ENCODE assay signal across 7 mouse cellular contexts in the genomic region with DNA sequence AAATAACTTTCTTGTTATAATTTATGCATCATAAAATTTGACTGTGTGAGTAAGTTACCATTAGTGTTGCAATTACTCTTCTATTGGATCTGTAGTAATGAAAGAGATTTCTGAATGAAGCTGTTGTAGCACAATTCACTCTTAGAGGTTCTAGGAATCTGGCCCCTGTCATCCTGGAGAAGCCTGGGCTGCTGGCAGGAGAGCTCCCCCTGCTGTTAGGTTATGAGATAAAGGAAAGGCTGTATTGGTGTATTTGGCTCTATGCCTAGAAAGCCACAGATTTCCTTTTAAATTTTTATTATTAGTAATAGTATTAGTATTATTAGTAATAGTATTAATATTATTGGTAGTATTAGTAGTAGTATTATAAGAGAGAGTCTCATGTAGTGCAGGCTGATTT.
DNase-seq lines count a peak whose midpoint lies in the region; ATAC-seq and TF ChIP-seq lines count a peak whose summit lies in the region.

No protein-coding gene starts in this region.

- TF ChIP-seq RAD21 in MEL (IDR thresholded peaks at IDR 0.05; ENCODE audit: low read depth, low read length), result no peak; the same call in 1 of the 2 replicates

- no peak overlapping the region for H3K4me2 ChIP-seq in hindbrain, embryonic 14.5 days (replicated peaks)
- H3K4me2 ChIP-seq in hindbrain, embryonic 16.5 days (ENCODE audit: low read length), result no peak overlapping the region

- peak; percentile 49 for DNase-seq in hindbrain, embryonic 14.5 days (ENCODE audit: low spot score)
- DNase-seq in 416B (ENCODE audit: low read depth) (peak; percentile 40), MEL (ENCODE audit: low read depth, low spot score) (peak; percentile 8)
- DNase-seq in embryo, embryonic 10.5 days (ENCODE audit: low spot score), result peak; percentile 78
- DNase-seq in layer of hippocampus, adult 9-10 months (ENCODE audit: low spot score), result peak; percentile 11
- DNase-seq in retina, postnatal 7 days (ENCODE audit: low read depth, low spot score), result peak; percentile 3

- H3K9ac ChIP-seq in hindbrain, embryonic 14.5 days, result no peak overlapping the region
- H3K9ac ChIP-seq in hindbrain, embryonic 16.5 days (ENCODE audit: low read depth, low read length), result no peak overlapping the region
- H3K9ac ChIP-seq in MEL (ENCODE audit: control insufficient read depth, low read depth, low read length, poor library complexity, severe bottlenecking), result no peak overlapping the region

- no peaks in the 10 kb centered on the region for H3K36me3 ChIP-seq in hindbrain, embryonic 14.5 days (replicated peaks; ENCODE audit: control insufficient read depth, insufficient read depth)
- H3K36me3 ChIP-seq in hindbrain, embryonic 16.5 days (ENCODE audit: control insufficient read depth, insufficient read depth, low read length), result no peaks in the 10 kb centered on the region
- no peaks in the 10 kb centered on the region for H3K36me3 ChIP-seq in MEL (ENCODE audit: control insufficient read depth in 1 of 2, insufficient read depth in 2 of 2, low read length in 2 of 2)

- no peak overlapping the region for H3K4me3 ChIP-seq in hindbrain, embryonic 14.5 days (replicated peaks; ENCODE audit: low read length)
- H3K4me3 ChIP-seq in hindbrain, embryonic 16.5 days (ENCODE audit: low read length), result no peak overlapping the region
- no peak overlapping the region for H3K4me3 ChIP-seq in MEL (ENCODE audit: control insufficient read depth in 1 of 2, insufficient read depth in 1 of 2, low read depth in 2 of 2, low read length in 2 of 2)

- peak in 2 of 3 experiments; percentile 12 to 35; a peak in 3 of 6 replicates for TF ChIP-seq CTCF in MEL (IDR thresholded peaks at IDR 0.05 in 2 of 3, conservative IDR thresholded peaks at IDR 0.05 in 1 of 3; ENCODE audit: control insufficient read depth in 1 of 3, insufficient read depth in 1 of 3, low read depth in 2 of 3, low read length in 3 of 3, poor library complexity in 1 of 3, severe bottlenecking in 1 of 3)

- H3K4me1 ChIP-seq in hindbrain, embryonic 14.5 days (replicated peaks; ENCODE audit: control insufficient read depth, insufficient read depth, low read length), result no peaks in the 10 kb centered on the region
- no peaks in the 10 kb centered on the region for H3K4me1 ChIP-seq in hindbrain, embryonic 16.5 days (ENCODE audit: control insufficient read depth, insufficient read depth, low read depth, low read length)
- H3K4me1 ChIP-seq in MEL (ENCODE audit: control insufficient read depth in 1 of 2, insufficient read depth in 2 of 2, low read length in 2 of 2), result no peaks in the 10 kb centered on the region

- no peaks in the 10 kb centered on the region for H3K9me3 ChIP-seq in hindbrain, embryonic 14.5 days (ENCODE audit: control insufficient read depth, low read length)
- no peaks in the 10 kb centered on the region for H3K9me3 ChIP-seq in hindbrain, embryonic 16.5 days (ENCODE audit: control insufficient read depth, low read length)
- no peaks in the 10 kb centered on the region for H3K9me3 ChIP-seq in MEL (replicated peaks; ENCODE audit: insufficient read depth, low read length)

- H3K27me3 ChIP-seq in hindbrain, embryonic 14.5 days (ENCODE audit: control insufficient read depth, insufficient read depth, low read length), result no peaks in the 10 kb centered on the region
- H3K27me3 ChIP-seq in hindbrain, embryonic 16.5 days (replicated peaks; ENCODE audit: control insufficient read depth, insufficient read depth, low read length), result no peaks in the 10 kb centered on the region
- H3K27me3 ChIP-seq in MEL (ENCODE audit: control insufficient read depth in 1 of 2, insufficient read depth in 2 of 2, low read length in 2 of 2), result no peaks in the 10 kb centered on the region

- H3K27ac ChIP-seq in hindbrain, embryonic 14.5 days, result no peak overlapping the region
- H3K27ac ChIP-seq in hindbrain, embryonic 16.5 days (ENCODE audit: low read depth, low read length), result no peak overlapping the region
- H3K27ac ChIP-seq in MEL (ENCODE audit: control insufficient read depth, low read depth, low read length), result no peak overlapping the region

- no peak for TF ChIP-seq EP300 in MEL (IDR thresholded peaks at IDR 0.05; ENCODE audit: low read depth in 1 of 2, low read length in 2 of 2)

- no peaks in the 10 kb centered on the region for H3K79me2 ChIP-seq in MEL (ENCODE audit: control insufficient read depth, insufficient read depth, low read length, poor library complexity)

- no peak for ATAC-seq in hindbrain, embryonic 14.5 days (ENCODE audit: low FRiP score)
- ATAC-seq in hindbrain, embryonic 16.5 days, result no peak

- TF ChIP-seq POLR2A in MEL (IDR thresholded peaks at IDR 0.05; ENCODE audit: control insufficient read depth in 1 of 2, insufficient read depth in 1 of 2, low read depth in 1 of 2, low read length in 2 of 2, poor library complexity in 1 of 2), result no peak

TF ChIP-seq in MEL, 35 proteins besides CTCF, POLR2A, EP300 and RAD21:
- no peak for TF ChIP-seq BHLHE40 (IDR thresholded peaks at IDR 0.05; ENCODE audit: borderline replicate concordance, low read depth, low read length)
- TF ChIP-seq SMC3 (IDR thresholded peaks at IDR 0.05; ENCODE audit: low read depth, low read length), result peak; percentile 21; the same call in 1 of the 2 replicates

Comparison
In these comparisons a context has a peak if more than half of its experiments do, and no peak if none do; other contexts are left out.
1. DNase-seq: peak in every context shown above with its lines; median percentile 78 in embryo, embryonic 10.5 days; 49 in hindbrain, embryonic 14.5 days; 40 in 416B; 11 in layer of hippocampus, adult 9-10 months; 8 in MEL; 3 in retina, postnatal 7 days.